Comparison of ENCODE assay signal across 16 mouse cellular contexts in the genomic region with DNA sequence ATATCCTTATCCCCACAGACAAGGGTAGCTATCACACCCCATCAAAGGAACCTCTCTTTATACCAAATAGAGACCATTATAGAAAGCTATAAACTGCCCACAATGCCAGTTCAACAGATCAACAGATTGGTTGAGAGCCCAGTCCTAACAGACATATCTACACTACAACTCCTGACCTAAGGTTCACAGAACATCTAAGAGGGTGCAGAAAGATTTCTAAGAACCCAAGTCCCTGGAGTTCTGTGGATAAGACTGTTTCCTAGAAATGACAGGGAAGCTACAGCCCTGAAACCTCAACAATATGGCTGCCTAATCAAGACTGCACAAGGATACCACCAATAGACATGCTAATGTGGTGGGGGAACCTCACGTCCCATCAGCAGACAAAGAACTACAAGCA. TPM values are rescaled to one million over a fixed set of nuclear protein-coding genes. Genes with fewer than 3 reads are reported as not detected.
"Had no signal": no experiment of that assay in that cellular context is flagged by ENCODE, and none has a peak within 500 bp of the region (broad histone marks: within the 10 kb centered on the region; RNA-seq: fewer than 3 reads in every experiment).

No protein-coding gene starts in this region.

- ATAC-seq: lung, postnatal 0 days; midbrain, embryonic 13.5 days; midbrain, embryonic 15.5 days had no signal

- H3K9me3 ChIP-seq: lung, embryonic 15.5 days; megakaryocyte, embryonic 14.5 days; midbrain, embryonic 13.5 days; midbrain, embryonic 15.5 days; neural tube, embryonic 12.5 days had no signal

- DNase-seq: lung, adult 2 months; lung, postnatal 14 days; lung, postnatal 36 days; right cerebral cortex, postnatal 14 days; thymus, adult 18-20 months; thymus, postnatal 14 days; thymus, postnatal 36 days had no signal

- H3K4me1 ChIP-seq: lung, embryonic 15.5 days; midbrain, embryonic 13.5 days; midbrain, embryonic 15.5 days; neural tube, embryonic 12.5 days had no signal

- H3K4me2 ChIP-seq: lung, embryonic 15.5 days; midbrain, embryonic 11.5 days; midbrain, embryonic 13.5 days; midbrain, embryonic 15.5 days; neural tube, embryonic 12.5 days had no signal

- H3K27ac ChIP-seq: lung, embryonic 15.5 days; macrophage; midbrain, embryonic 13.5 days; midbrain, embryonic 15.5 days; neural tube, embryonic 12.5 days had no signal

- H3K4me3 ChIP-seq: lung, embryonic 15.5 days; megakaryocyte, embryonic 14.5 days; midbrain, embryonic 13.5 days; midbrain, embryonic 15.5 days; neural tube, embryonic 12.5 days had no signal

- H3K9ac ChIP-seq: lung, embryonic 15.5 days; midbrain, embryonic 13.5 days; midbrain, embryonic 15.5 days; neural tube, embryonic 12.5 days had no signal

- H3K27me3 ChIP-seq: lung, embryonic 15.5 days; megakaryocyte, embryonic 14.5 days; midbrain, embryonic 13.5 days; midbrain, embryonic 15.5 days; neural tube, embryonic 12.5 days had no signal

RNA-seq across cellular contexts. Expression of gene Zfp248, which starts 44.9 kb away (rescaled TPM):
- total RNA-seq: monocyte, adult 5-6 weeks had no signal
